Mouse (Mus musculus) neural tube, embryonic 11.5 days (tissue): Measurements from ENCODE around the gene Ddias. TPM values are rescaled to one million over a fixed set of nuclear protein-coding genes. Genes with fewer than 3 reads are reported as not detected.

Experiments
- ATAC-seq: fragments of 200-750 bp; cut with Nextera tagmentation; 2 replicates; pipeline ENCODE4 v1.8.0; 2017; ENCODE audit warnings: moderate number of reproducible peaks, mild to moderate bottlenecking, moderate TSS enrichment, moderate library complexity; ENCODE audit not compliant: insufficient read depth, low FRiP score, low TSS enrichment
- DNase-seq: peaks from one replicate; pipeline ENCODE4 v3.0.0-alpha.2; 2015; ENCODE audit warnings: low spot score
- H3K27ac ChIP-seq: fragments of 300-500 bp; sonication (generic); 2 replicates; pipeline ENCODE4 v1.5.1; 2014; ENCODE audit warnings: low read depth, mild to moderate bottlenecking, low read length
- H3K27me3 ChIP-seq: fragments of 300-500 bp; sonication (generic); 2 replicates; pipeline ENCODE4 v1.6.1; 2014; ENCODE audit warnings: mild to moderate bottlenecking, low read length, mixed read lengths; ENCODE audit not compliant: control insufficient read depth, insufficient read depth
- H3K36me3 ChIP-seq: fragments of 300-500 bp; sonication (generic); 2 replicates; pipeline ENCODE4 v1.6.1; 2014; ENCODE audit warnings: mild to moderate bottlenecking, low read length, moderate library complexity, mixed read lengths; ENCODE audit not compliant: control insufficient read depth, insufficient read depth
- H3K4me1 ChIP-seq: fragments of 300-500 bp; sonication (generic); 2 replicates; pipeline ENCODE4 v1.6.1; 2014; ENCODE audit warnings: low read length, mixed read lengths; ENCODE audit not compliant: control insufficient read depth, insufficient read depth
- H3K4me2 ChIP-seq: fragments of 300-500 bp; sonication (generic); 2 replicates; pipeline ENCODE4 v1.6.1; 2014; ENCODE audit warnings: low read depth, mild to moderate bottlenecking, moderate library complexity
- H3K4me3 ChIP-seq: fragments of 300-500 bp; sonication (generic); 2 replicates; pipeline ENCODE4 v1.5.1; 2014; ENCODE audit warnings: low read depth, low read length
- H3K9ac ChIP-seq: fragments of 300-500 bp; sonication (generic); 2 replicates; pipeline ENCODE4 v1.6.1; 2014; ENCODE audit warnings: mild to moderate bottlenecking, low read length
- H3K9me3 ChIP-seq: fragments of 300-500 bp; sonication (generic); 2 replicates; pipeline ENCODE4 v1.6.1; 2016; ENCODE audit warnings: low read length; ENCODE audit not compliant: control insufficient read depth
- WGBS: fragments of 180-500 bp; shearing (Covaris S2); extraction: QIAGEN DNeasy Blood & Tissue Kit; methylation state at CpG from one replicate; pipeline ENCODE4 v1.1.7; 2014; 5-methylcytosine and 5-hydroxymethylcytosine counted together
- polyA plus RNA-seq: library from polyadenylated mRNA; unstranded; fragments of >200 nt; fragmentation: Nextera tagmentation; extraction: Ambion mirVana; gene quantifications from 2 replicates; pipeline ENCODE4 v1.2.1, GENCODE M21; 2014

Ddias gene
- polyA plus RNA-seq, 1 experiment from 2014 or later = 20.6 TPM

- 82% methylated on average over 3 of the region's 3 CpGs for WGBS
- H3K36me3 ChIP-seq = no peaks in the 10 kb centered on the region
These were observed 37.6 kb downstream of the Ddias start for GRCm38 (mm10) chr7:92836447-92836846.

GRCm38 (mm10) chr7:92834391-92834790 is 39.7 kb downstream of the Ddias start:
- H3K27ac ChIP-seq = no peak overlapping the region
- H3K4me3 ChIP-seq = no peak overlapping the region
- no peak overlapping the region for H3K9ac ChIP-seq
- 89% methylated on average over 2 of the region's 2 CpGs for WGBS
- no peaks in the 10 kb centered on the region for H3K27me3 ChIP-seq
- no peak overlapping the region for H3K4me2 ChIP-seq
- DNase-seq (no peak), ATAC-seq (no peak)
- H3K9me3 ChIP-seq = no peaks in the 10 kb centered on the region
- no peaks in the 10 kb centered on the region for H3K36me3 ChIP-seq
- no peaks in the 10 kb centered on the region for H3K4me1 ChIP-seq

More at GRCm38 (mm10) chr7:92836447-92836846, 37.6 kb downstream of the Ddias start:
- Histone ChIP-seq H3K4me2 (no peak overlapping the region), H3K9me3 (no peaks in the 10 kb centered on the region), H3K27me3 (no peaks in the 10 kb centered on the region), H3K4me3 (no peak overlapping the region), H3K27ac (no peak overlapping the region), H3K9ac (no peak overlapping the region), H3K4me1 (no peaks in the 10 kb centered on the region)
- ATAC-seq (no peak), DNase-seq (no peak)

- 94% methylated on average over 6 of the region's 6 CpGs for WGBS
These were observed 41.7 kb downstream of the Ddias start for GRCm38 (mm10) chr7:92832395-92832794.

GRCm38 (mm10) chr7:92827981-92828380 is 46.1 kb downstream of the Ddias start:
- no peaks in the 10 kb centered on the region for H3K4me1 ChIP-seq

More at GRCm38 (mm10) chr7:92832395-92832794, 41.7 kb downstream of the Ddias start:
- Histone ChIP-seq H3K27me3 (no peaks in the 10 kb centered on the region), H3K9me3 (no peaks in the 10 kb centered on the region), H3K36me3 (no peaks in the 10 kb centered on the region), H3K4me3 (no peak overlapping the region), H3K4me1 (no peaks in the 10 kb centered on the region), H3K9ac (no peak overlapping the region), H3K4me2 (no peak overlapping the region), H3K27ac (no peak overlapping the region)
- DNase-seq (no peak), ATAC-seq (no peak)

GRCm38 (mm10) chr7:92826248-92826647 is 47.8 kb downstream of the Ddias start:
- Histone ChIP-seq H3K4me3 (no peak overlapping the region), H3K9ac (no peak overlapping the region), H3K27me3 (no peaks in the 10 kb centered on the region), H3K9me3 (no peaks in the 10 kb centered on the region), H3K36me3 (no peaks in the 10 kb centered on the region), H3K27ac (no peak overlapping the region), H3K4me2 (no peak overlapping the region), H3K4me1 (no peaks in the 10 kb centered on the region)
- 95% methylated on average over 3 of the region's 3 CpGs for WGBS
- ATAC-seq (no peak), DNase-seq (no peak)

More at GRCm38 (mm10) chr7:92827981-92828380, 46.1 kb downstream of the Ddias start:
- Histone ChIP-seq H3K9me3 (no peaks in the 10 kb centered on the region), H3K27me3 (no peaks in the 10 kb centered on the region), H3K4me2 (no peak overlapping the region), H3K27ac (no peak overlapping the region), H3K4me3 (no peak overlapping the region), H3K36me3 (no peaks in the 10 kb centered on the region), H3K9ac (no peak overlapping the region)
- WGBS = 69% methylated on average over 3 of the region's 3 CpGs
- no peak for DNase-seq
- no peak for ATAC-seq

- no peaks in the 10 kb centered on the region for H3K4me1 ChIP-seq
- ATAC-seq = no peak
- 79% methylated on average over 1 of the region's 1 CpGs for WGBS
These were observed 51.5 kb downstream of the Ddias start for GRCm38 (mm10) chr7:92822409-92823101.

GRCm38 (mm10) chr7:92821871-92822270 is 52.2 kb downstream of the Ddias start:
- Histone ChIP-seq H3K4me2 (no peak overlapping the region), H3K27ac (no peak overlapping the region), H3K27me3 (no peaks in the 10 kb centered on the region), H3K9ac (no peak overlapping the region), H3K36me3 (no peaks in the 10 kb centered on the region), H3K4me3 (no peak overlapping the region), H3K4me1 (no peaks in the 10 kb centered on the region), H3K9me3 (no peaks in the 10 kb centered on the region)
- ATAC-seq = no peak
- DNase-seq = no peak
- 73% methylated on average over 4 of the region's 4 CpGs for WGBS

More at GRCm38 (mm10) chr7:92822409-92823101, 51.5 kb downstream of the Ddias start:
- H3K4me3 ChIP-seq = no peak overlapping the region
- H3K9ac ChIP-seq = no peak overlapping the region
- DNase-seq = no peak
- H3K4me2 ChIP-seq = no peak overlapping the region
- H3K27ac ChIP-seq = no peak overlapping the region
- no peaks in the 10 kb centered on the region for H3K36me3 ChIP-seq
- H3K9me3 ChIP-seq = no peaks in the 10 kb centered on the region
- H3K27me3 ChIP-seq = no peaks in the 10 kb centered on the region

- ATAC-seq (no peak), DNase-seq (no peak)
- no peak overlapping the region for H3K4me2 ChIP-seq
- H3K4me1 ChIP-seq = no peaks in the 10 kb centered on the region
- no peaks in the 10 kb centered on the region for H3K9me3 ChIP-seq
- H3K9ac ChIP-seq = no peak overlapping the region
- no peak overlapping the region for H3K27ac ChIP-seq
- no peaks in the 10 kb centered on the region for H3K27me3 ChIP-seq
- H3K4me3 ChIP-seq = no peak overlapping the region
- WGBS = 83% methylated on average over 7 of the region's 7 CpGs
- no peaks in the 10 kb centered on the region for H3K36me3 ChIP-seq
These were observed 53.0 kb downstream of the Ddias start for GRCm38 (mm10) chr7:92820941-92821465.

- Histone ChIP-seq H3K4me1 (no peaks in the 10 kb centered on the region), H3K36me3 (no peaks in the 10 kb centered on the region), H3K9ac (no peak overlapping the region), H3K27me3 (no peaks in the 10 kb centered on the region), H3K4me3 (no peak overlapping the region), H3K9me3 (no peaks in the 10 kb centered on the region), H3K27ac (no peak overlapping the region), H3K4me2 (no peak overlapping the region)
- ATAC-seq (no peak), DNase-seq (no peak)
- 77% methylated on average over 1 of the region's 1 CpGs for WGBS
These were observed 53.6 kb downstream of the Ddias start for GRCm38 (mm10) chr7:92820410-92820809.
